Mouse (Mus musculus) spleen, embryonic (tissue): Measurements from ENCODE around the gene Hfe2.
"Not testable (repeated sequence)": the region's sequence is repeated elsewhere in the genome, so short reads cannot be mapped to it uniquely, and the experiment has no call there.

Experiments used
- CTCF ChIA-PET: fragments of 350-600 bp; sonication (Branson Sonifier 250); formaldehyde crosslinking; loops from one replicate; lab custom pipeline; 2022; lab: Charles Lee

Gene Hfe2

DNA sequence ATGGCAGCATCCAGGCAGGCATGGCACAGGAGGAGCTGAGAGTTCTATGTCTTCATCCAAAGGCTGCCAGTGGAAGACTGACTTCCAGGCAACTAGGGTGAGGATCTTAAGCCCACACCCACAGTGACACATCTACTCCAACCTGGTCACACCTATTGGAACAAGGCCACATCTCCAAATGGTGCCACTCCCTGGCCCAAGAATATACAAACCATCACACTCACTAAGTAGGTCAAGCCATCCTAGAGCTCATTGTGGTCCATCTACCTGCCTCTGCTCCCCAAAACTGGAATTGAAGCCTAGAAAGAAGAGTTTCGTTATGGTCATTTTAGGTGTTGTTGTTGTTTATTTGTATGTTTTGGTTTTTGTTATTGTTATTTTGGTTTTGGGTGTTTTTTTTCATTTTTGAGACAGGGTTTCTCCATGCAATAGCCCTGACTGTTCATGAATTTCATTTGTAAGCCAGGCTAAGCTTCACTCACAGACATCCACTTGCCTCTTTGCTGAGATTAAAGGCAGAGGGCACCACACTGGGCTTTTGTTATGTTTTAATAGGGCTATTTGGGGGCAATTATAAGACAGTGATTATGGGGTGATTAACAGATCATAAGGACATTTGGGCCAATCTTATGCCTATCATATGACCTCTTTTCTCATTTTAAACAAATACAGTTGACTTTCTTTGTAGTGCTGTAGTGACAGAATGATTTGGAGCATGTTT, 29.3 kb upstream of the Hfe2 start:
- CTCF ChIA-PET = interaction anchor here (0.7 kb wide), 1 partner anchor 755 kb away, joined by 3 read pairs; no protein-coding TSS in a partner anchor

- CTCF ChIA-PET = no interaction called here
Measured at GRCm38 (mm10) chr3:96496216-96496615, 28.8 kb upstream of the Hfe2 start.

- CTCF ChIA-PET = not testable (repeated sequence)
Measured at GRCm38 (mm10) chr3:96496620-96497275, 28.2 kb upstream of the Hfe2 start.

DNA sequence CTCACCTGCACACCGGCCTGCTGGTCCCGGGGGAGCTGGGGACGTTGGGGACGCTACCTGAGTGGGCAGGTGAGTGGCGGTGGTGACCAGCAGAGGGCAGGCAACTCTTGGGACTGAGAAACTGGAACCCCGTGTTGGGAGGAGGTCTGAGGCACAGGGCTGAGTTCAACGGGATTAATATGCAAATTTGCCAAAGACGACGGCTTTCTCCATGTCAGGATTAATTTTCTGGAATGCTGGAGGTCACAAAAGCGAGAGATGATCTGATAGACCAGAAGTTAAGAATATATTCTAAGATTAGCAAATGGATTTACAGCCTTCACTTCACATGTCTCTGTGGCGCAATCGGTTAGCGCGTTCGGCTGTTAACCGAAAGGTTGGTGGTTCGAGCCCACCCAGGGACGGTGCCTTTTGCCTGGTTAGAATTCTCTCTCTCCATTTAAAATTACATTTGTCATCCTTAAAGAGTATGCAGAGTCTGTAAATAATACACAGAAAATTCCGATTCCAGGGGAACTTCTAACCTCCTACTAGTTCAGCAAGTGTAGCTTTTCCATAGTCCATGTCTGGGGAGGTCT, 27.4 kb upstream of the Hfe2 start:
- CTCF ChIA-PET = no interaction called here

GRCm38 (mm10) chr3:96498476-96499245, 26.3 kb upstream of the Hfe2 start:
- CTCF ChIA-PET = no interaction called here

DNA sequence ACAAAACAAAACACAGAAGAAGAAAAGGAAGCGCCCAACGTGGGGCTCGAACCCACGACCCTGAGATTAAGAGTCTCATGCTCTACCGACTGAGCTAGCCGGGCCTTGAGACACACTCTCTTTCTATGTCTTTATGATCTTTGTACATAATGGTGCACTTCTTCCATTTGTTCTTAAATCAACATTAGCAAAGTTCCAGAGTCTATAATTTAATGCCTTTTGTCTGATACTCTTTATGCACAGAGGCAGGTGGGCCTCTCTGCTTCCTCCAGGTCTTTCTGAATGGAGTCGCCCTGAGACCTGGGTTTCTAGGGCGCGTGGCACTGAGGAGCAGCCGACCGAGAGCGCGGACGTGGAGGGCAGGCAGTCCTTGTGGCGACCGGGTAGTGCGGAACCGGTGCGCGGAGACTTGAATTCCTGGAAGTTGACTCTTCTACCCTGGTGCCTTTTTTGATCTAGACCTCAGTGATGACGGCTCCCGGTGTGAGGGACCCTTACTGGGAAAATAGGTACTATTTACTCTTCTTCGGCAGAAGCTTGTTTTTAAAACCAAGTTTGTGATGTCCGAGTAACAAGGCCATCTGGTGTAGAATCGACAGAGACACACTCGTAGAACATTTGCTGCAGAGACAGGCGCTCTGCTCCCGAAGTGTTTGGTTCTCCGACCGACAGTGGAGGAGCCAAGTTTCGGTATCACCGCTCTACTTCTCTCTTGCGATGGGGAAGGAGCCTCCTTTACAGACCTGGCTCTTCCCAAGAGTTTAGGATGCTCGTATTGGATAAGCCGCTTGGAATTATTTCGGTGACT, 25.3 kb upstream of the Hfe2 start:
- CTCF ChIA-PET = interaction anchor here (0.9 kb wide), 1 partner anchor 12 kb away, joined by 3 read pairs; no protein-coding TSS in a partner anchor

DNA sequence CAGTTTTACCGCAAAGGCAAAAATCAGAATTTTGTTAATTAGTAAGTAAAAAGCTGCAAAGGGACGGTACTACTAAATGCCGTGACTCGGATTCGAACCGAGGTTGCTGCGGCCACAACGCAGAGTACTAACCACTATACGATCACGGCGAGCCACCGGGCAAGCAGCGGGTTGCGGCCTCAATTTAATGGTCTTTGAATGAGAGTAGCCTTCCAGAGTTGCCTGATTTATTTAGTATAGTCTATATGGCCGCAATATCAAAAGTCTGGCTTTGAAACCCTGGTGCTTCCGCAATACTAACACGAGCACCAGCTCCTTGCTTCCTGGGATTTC, 24.7 kb upstream of the Hfe2 start:
- CTCF ChIA-PET = interaction anchor here (0.6 to 0.9 kb wide), 4 partner anchors 12 to 1688 kb away, joined by 3 to 10 read pairs (median 4); no protein-coding TSS in a partner anchor

DNA sequence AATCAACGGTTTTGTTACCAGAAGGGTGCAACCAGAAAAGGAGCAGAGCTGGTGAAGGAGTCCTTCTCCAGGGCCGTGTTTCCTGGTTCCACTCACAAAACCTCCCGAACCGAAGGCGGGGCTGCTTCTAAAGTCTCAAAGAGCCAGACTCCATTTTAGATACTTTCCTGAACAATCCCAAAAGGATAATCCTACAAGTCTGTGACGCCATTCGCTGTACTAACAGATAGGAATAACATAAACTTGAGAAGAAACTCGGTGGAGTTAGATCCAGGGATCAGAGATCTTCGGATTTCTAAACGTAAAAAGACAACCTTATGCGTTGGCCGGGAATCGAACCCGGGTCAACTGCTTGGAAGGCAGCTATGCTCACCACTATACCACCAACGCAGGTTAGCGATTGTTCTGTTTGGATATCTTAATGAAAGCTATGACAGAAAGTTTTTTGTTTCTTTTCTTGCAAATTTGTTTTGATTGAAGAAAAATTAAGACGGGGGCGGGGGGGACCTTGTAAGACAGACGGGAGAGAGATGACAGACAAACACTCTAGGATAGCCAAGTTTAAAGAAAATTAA, 24.2 kb upstream of the Hfe2 start:
- CTCF ChIA-PET = interaction anchor here (0.6 to 1.0 kb wide), 5 partner anchors 13 to 1688 kb away, joined by 3 to 10 read pairs (median 5); no protein-coding TSS in a partner anchor

GRCm38 (mm10) chr3:96501391-96502115, 23.4 kb upstream of the Hfe2 start:
- CTCF ChIA-PET = interaction anchor here (1.0 kb wide), 1 partner anchor 76 kb away, joined by 3 read pairs; no protein-coding TSS in a partner anchor

DNA sequence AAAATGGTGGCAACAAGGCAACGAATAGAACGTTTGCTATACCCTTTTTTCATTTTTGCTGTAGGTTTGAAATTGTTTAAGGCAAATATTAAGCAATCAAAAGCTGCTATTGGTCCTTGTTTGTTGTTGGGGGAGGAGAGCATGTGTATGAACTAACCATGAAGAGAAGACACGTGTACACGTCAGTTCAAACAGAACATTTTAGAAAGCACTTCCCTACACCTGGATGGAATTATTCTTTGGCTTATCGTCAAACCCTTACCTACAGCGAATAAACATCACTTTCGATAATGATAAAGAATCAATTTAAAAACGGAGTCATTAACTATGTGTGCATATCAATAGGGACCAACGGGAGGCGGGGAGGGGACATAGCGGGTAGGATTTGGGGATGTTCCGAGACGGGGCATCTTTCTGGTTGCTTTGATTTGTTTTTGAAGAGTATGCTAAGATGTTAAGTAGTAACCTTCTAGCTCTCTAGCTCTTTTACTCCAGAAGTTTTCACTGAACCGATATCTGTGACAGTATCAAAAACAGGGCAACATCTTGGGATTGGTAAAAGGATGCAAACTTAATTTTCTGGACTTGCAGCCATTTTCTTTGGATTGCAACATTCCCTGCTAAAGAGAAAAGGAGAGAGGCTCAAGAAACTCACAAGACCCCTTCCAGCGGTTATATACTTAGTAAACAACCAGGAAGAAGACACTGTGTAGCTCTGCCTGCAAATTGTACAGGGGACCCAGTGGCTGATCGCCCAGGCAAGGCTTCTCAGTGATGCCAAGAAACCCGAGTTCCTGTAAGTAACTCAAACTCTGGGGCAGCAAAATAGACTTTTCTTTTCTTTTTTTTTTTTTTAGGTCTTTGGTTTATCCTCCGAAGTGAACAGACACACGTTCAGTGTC, 22.5 kb upstream of the Hfe2 start:
- CTCF ChIA-PET = interaction anchor here (0.7 kb wide), 1 partner anchor 51 kb away, joined by 3 read pairs; no protein-coding TSS in a partner anchor

GRCm38 (mm10) chr3:96503083-96503450, 21.9 kb upstream of the Hfe2 start:
- CTCF ChIA-PET = interaction anchor here (0.7 kb wide), 2 partner anchors 51 to 280 kb away, joined by 3 read pairs; no protein-coding TSS in a partner anchor

- CTCF ChIA-PET = no interaction called here
Measured at GRCm38 (mm10) chr3:96503946-96504345, 21.0 kb upstream of the Hfe2 start.

DNA sequence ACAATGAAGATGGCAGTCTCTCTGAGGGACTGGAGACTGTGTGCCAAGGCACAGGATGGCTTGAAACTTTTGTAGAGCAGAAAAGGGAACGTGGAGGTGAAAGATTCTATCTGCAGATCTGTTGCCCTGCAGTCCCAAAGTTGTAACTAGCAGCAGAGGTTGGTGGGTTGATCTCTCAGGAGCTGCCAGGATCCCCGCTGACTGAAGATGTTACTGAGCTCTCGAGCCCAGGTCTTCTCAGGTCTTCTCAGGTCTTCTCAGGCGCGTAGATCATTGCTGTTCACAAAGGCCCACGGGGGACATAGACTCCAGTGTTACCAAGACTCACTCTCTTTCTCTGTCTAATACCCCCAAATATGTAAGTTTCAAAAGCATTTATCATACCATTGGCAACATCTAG, 20.0 kb upstream of the Hfe2 start:
- CTCF ChIA-PET = no interaction called here

DNA sequence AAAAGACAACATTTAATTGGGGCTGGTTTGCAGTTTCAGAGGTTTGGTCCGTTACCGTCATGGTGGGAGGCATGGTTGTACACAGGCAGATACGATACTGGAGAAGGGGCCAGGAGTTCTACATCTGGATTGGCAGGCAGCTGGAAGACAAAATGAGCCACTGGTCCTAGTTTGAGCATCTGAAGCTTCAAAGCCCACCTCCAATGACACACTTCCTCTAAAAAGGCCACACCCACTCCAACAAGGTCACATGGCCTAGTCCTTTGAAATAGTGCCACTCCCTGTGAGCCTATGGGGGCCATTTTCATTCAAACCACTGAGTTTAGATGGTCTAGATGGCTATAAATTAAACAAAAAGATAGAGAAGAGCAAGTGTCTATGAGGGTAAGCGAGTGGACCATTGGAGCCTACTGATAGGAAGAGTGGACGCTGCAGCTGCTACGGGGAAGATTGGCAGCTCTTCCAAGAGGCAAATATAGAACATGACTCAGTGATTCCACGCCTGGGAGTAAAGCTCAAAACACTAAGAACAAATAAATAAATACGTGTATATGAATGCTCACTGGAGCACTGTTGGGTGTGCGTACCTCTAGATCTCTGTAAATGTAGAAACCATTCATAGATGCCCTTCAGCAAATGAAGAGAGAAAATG, 18.4 kb upstream of the Hfe2 start:
- CTCF ChIA-PET = interaction anchor here (1.2 kb wide), 1 partner anchor 17 kb away, joined by 3 read pairs; no protein-coding TSS in a partner anchor

GRCm38 (mm10) chr3:96507966-96508365, 17.0 kb upstream of the Hfe2 start:
- CTCF ChIA-PET = interaction anchor here (0.7 kb wide), 1 partner anchor 117 kb away, joined by 3 read pairs; no protein-coding TSS in a partner anchor

- CTCF ChIA-PET = no interaction called here
Measured at GRCm38 (mm10) chr3:96520171-96520570, 4.8 kb upstream of the Hfe2 start.

GRCm38 (mm10) chr3:96522149-96522548, 2.8 kb upstream of the Hfe2 start:
- CTCF ChIA-PET = no interaction called here
